Mouse (Mus musculus) liver, embryonic 14.5 days (tissue): ENCODE data around the gene Clmn.

ENCODE experiments used
- CTCF ChIP-seq: IDR thresholded peaks from 2 replicates; pipeline ENCODE4 v1.5.1; 2016; ENCODE audit warnings: antibody characterized with exemption, low read depth, control low read depth
- EP300 ChIP-seq: IDR thresholded peaks from 2 replicates; pipeline ENCODE4 v1.6.1; 2016; ENCODE audit warnings: antibody characterized with exemption, low read depth

DNA sequence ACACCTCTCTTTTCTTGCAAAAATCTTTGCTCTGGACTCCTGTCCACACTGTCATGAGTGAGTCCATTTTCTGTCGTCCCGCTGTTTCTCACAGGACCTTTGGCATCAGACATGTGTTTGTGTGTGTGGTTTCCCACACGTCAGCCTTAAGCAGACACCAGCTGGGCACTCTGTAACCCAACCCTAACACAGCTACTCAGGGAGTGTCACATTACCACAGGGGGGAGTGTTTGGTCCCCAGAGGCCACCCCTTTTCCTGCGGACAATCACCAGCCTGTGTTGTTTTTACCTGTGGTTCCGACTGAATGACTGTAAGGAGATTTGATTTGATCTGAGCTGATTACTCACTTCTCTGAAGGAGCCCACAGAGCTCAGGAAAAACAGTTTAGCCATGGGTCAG lies 39.3 kb upstream of the Clmn start:
- TF ChIP-seq CTCF (no peak), EP300 (no peak)
